Mouse (Mus musculus) limb, embryonic 11.5 days (tissue): ENCODE measurements at regions not wholly inside any gene's neighbourhood (a gene's known extent, or its start where the extent isn't known, plus 50 kb on each side); places are given as distances from the start of the nearest gene placed in this dataset.
A peak's percentile ranks its signal among the peaks of the same experiment; 100 is the strongest.

Experiments used
- ATAC-seq: fragments of 200-750 bp; cut with Nextera tagmentation; 2 replicates; pipeline ENCODE4 v1.8.0; 2017; ENCODE audit warnings: low read depth; ENCODE audit not compliant: insufficient number of reproducible peaks, low FRiP score, low TSS enrichment
- DNase-seq: peaks from one replicate; pipeline ENCODE4 v3.0.0-alpha.2; 2015; ENCODE audit warnings: low spot score
- H3K27ac ChIP-seq: fragments of 300-500 bp; sonication (generic); replicated peaks from 2 replicates; pipeline ENCODE4 v1.5.1; 2014; ENCODE audit warnings: low read depth, mild to moderate bottlenecking, low read length
- H3K27me3 ChIP-seq: fragments of 300-500 bp; sonication (generic); 2 replicates; pipeline ENCODE4 v1.6.1; 2014; ENCODE audit warnings: mild to moderate bottlenecking, low read length, mixed read lengths; ENCODE audit not compliant: control insufficient read depth, insufficient read depth
- H3K36me3 ChIP-seq: fragments of 300-500 bp; sonication (generic); 2 replicates; pipeline ENCODE4 v1.6.1; 2014; ENCODE audit warnings: mild to moderate bottlenecking, low read length, moderate library complexity, mixed read lengths; ENCODE audit not compliant: control insufficient read depth, insufficient read depth
- H3K4me1 ChIP-seq: fragments of 300-500 bp; sonication (generic); 2 replicates; pipeline ENCODE4 v1.6.1; 2014; ENCODE audit warnings: low read length, mixed read lengths; ENCODE audit not compliant: control insufficient read depth, insufficient read depth
- H3K4me2 ChIP-seq: fragments of 300-500 bp; sonication (generic); 2 replicates; pipeline ENCODE4 v1.6.1; 2014; ENCODE audit warnings: low read depth, mild to moderate bottlenecking, moderate library complexity; ENCODE audit not compliant: severe bottlenecking
- H3K4me3 ChIP-seq: fragments of 300-500 bp; sonication (generic); 2 replicates; pipeline ENCODE4 v1.5.1; 2014; ENCODE audit warnings: low read depth, low read length
- H3K9ac ChIP-seq: fragments of 300-500 bp; sonication (generic); 2 replicates; pipeline ENCODE4 v1.6.1; 2014; ENCODE audit warnings: mild to moderate bottlenecking, low read length
- H3K9me3 ChIP-seq: fragments of 300-500 bp; sonication (generic); 2 replicates; pipeline ENCODE4 v1.6.1; 2016; ENCODE audit warnings: low read length; ENCODE audit not compliant: control insufficient read depth
- WGBS: fragments of 180-500 bp; shearing (Covaris S2); extraction: QIAGEN DNeasy Blood & Tissue Kit; methylation state at CpG from one replicate; pipeline ENCODE4 v1.1.7; 2014; 5-methylcytosine and 5-hydroxymethylcytosine counted together

DNA sequence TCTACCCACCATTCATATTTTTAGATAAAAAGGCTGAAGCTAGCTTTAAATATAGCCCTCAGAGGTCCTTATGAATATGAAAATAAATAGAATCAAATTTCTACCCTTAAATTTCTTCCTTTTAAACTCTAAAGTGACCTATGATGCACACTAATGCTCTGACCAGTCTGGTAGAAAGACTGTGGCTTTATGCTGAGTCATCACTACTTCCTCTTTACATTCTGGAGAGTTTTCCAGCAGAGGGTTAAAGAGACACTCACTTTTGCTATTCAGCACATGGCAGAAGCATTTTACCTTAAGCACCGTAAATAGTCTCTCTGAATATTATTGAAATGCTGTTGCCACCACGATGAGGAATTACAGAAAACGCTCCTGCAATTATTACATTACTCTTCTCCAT lies 62.6 kb upstream of the Atp5g3 start:
- H3K4me3 ChIP-seq, result no peak overlapping the region
- H3K36me3 ChIP-seq, result no peaks in the 10 kb centered on the region
- ATAC-seq (no peak), DNase-seq (no peak)
- no peak overlapping the region for H3K9ac ChIP-seq
- 83% methylated on average over 3 of the region's 3 CpGs for WGBS
- peaks cover 13% of the 10 kb centered on the region for H3K4me1 ChIP-seq
- no peak overlapping the region for H3K27ac ChIP-seq
- no peaks in the 10 kb centered on the region for H3K9me3 ChIP-seq
- no peak overlapping the region for H3K4me2 ChIP-seq
- H3K27me3 ChIP-seq, result peaks cover 1% of the 10 kb centered on the region; the same call in 1 of the 2 replicates

GRCm38 (mm10) chr2:73967618-73968017 lies 56.5 kb upstream of the Atp5g3 start:
- Histone ChIP-seq H3K4me1 (peaks cover 7% of the 10 kb centered on the region; the same call in 1 of the 2 replicates), H3K27me3 (0 out of 2 replicates have a peak, but pooled peaks cover 3% of the 10 kb centered on the region), H3K9me3 (no peaks in the 10 kb centered on the region), H3K4me3 (no peak overlapping the region), H3K9ac (no peak overlapping the region), H3K4me2 (no peak overlapping the region), H3K27ac (no peak overlapping the region), H3K36me3 (no peaks in the 10 kb centered on the region)
- DNase-seq (no peak), ATAC-seq (no peak)
- WGBS, result 60% methylated on average over 7 of the region's 7 CpGs

- 12% methylated on average over 4 of the region's 4 CpGs for WGBS
- Histone ChIP-seq H3K27ac (no peak overlapping the region), H3K4me1 (peaks cover 7% of the 10 kb centered on the region; the same call in 1 of the 2 replicates), H3K9me3 (no peaks in the 10 kb centered on the region), H3K4me2 (no peak overlapping the region), H3K9ac (no peak overlapping the region), H3K36me3 (no peaks in the 10 kb centered on the region), H3K4me3 (no peak overlapping the region), H3K27me3 (0 out of 2 replicates have a peak, but pooled peaks cover 3% of the 10 kb centered on the region)
- ATAC-seq (no peak), DNase-seq (peak; percentile 68)
These were observed 54.5 kb upstream of the Atp5g3 start for GRCm38 (mm10) chr2:73965595-73965994.
